Mouse (Mus musculus): ENCODE data around the gene Gm4491.

- TF ChIP-seq HCFC1 (IDR thresholded peaks at IDR 0.05; ENCODE audit: borderline replicate concordance, insufficient read depth, low read length) (no peak), ZNF384 (IDR thresholded peaks at IDR 0.05; ENCODE audit: low read depth, low read length) (no peak), ZC3H11A (IDR thresholded peaks at IDR 0.05; ENCODE audit: borderline replicate concordance, low read depth, low read length) (no peak), MAFK (IDR thresholded peaks at IDR 0.05; ENCODE audit: insufficient read depth, low read depth, low read length) (no peak), CHD2 (IDR thresholded peaks at IDR 0.05; ENCODE audit: low read depth, low read length) (peak; percentile 86)
Measured at GRCm38 (mm10) chr14:57082863-57083262, 32.8 kb downstream of the Gm4491 start.
